Mouse (Mus musculus) myocyte (in vitro differentiated cells): ENCODE results near the gene Xirp1. TPM values are rescaled to one million over a fixed set of nuclear protein-coding genes. Genes with fewer than 3 reads are reported as not detected.

Experiments used
- H3K27me3 ChIP-seq: one replicate; pipeline ENCODE4 v1.6.1; 2011; ENCODE audit not compliant: control insufficient read depth, insufficient read depth, insufficient read length
- H3K36me3 ChIP-seq: one replicate; pipeline ENCODE4 v1.6.1; 2011; ENCODE audit not compliant: control insufficient read depth, insufficient read depth
- H3K4me2 ChIP-seq: one replicate; pipeline ENCODE4 v1.6.1; 2011; ENCODE audit warnings: low read depth, control low read depth
- H3K4me3 ChIP-seq: one replicate; pipeline ENCODE4 v1.5.1; 2011; ENCODE audit warnings: mild to moderate bottlenecking, control low read depth, moderate library complexity
- H3K79me2 ChIP-seq: one replicate; pipeline ENCODE4 v1.6.1; 2011; ENCODE audit not compliant: control insufficient read depth, insufficient read depth
- H3ac ChIP-seq: one replicate; pipeline ENCODE4 v1.6.1; 2011; ENCODE audit not compliant: control insufficient read depth, insufficient read length
- CEBPB ChIP-seq: IDR thresholded peaks from 2 replicates; pipeline ENCODE4 v1.6.1; 2011; ENCODE audit warnings: mild to moderate bottlenecking, moderate library complexity; ENCODE audit not compliant: poor library complexity, insufficient read depth, severe bottlenecking
- E2F4 ChIP-seq: IDR thresholded peaks from one replicate; pipeline ENCODE4 v1.6.1; 2011; ENCODE audit warnings: mild to moderate bottlenecking, control low read depth, moderate library complexity; ENCODE audit not compliant: insufficient read depth
- MAX ChIP-seq: IDR thresholded peaks from one replicate; pipeline ENCODE4 v1.6.1; 2011; ENCODE audit warnings: low read depth, mild to moderate bottlenecking, control low read depth
- MYOD1 ChIP-seq, 3 experiments: IDR thresholded peaks; one replicate each; pipeline ENCODE4 v1.6.1; 2011; ENCODE audit warnings: control low read depth in 2 of 3, low read depth in 2 of 3, mild to moderate bottlenecking in 2 of 3, moderate library complexity in 1 of 3; ENCODE audit not compliant: insufficient read length in 2 of 3, control insufficient read depth in 1 of 3
- MYOG ChIP-seq, 3 experiments: IDR thresholded peaks; one replicate each; pipeline ENCODE4 v1.6.1; 2011; ENCODE audit warnings: control low read depth in 2 of 3, low read depth in 2 of 3, mild to moderate bottlenecking in 2 of 3; ENCODE audit not compliant: insufficient read length in 2 of 3, control insufficient read depth in 1 of 3, insufficient read depth in 1 of 3
- POLR2A ChIP-seq: IDR thresholded peaks from one replicate; pipeline ENCODE4 v1.6.1; 2011; ENCODE audit warnings: low read depth, mild to moderate bottlenecking, control low read depth, moderate library complexity; ENCODE audit not compliant: insufficient read length
- POLR2AphosphoS2 ChIP-seq: IDR thresholded peaks from one replicate; pipeline ENCODE4 v1.6.1; 2011; ENCODE audit warnings: low read depth, control low read depth; ENCODE audit not compliant: insufficient read length
- REST ChIP-seq: IDR thresholded peaks from one replicate; pipeline ENCODE4 v1.6.1; 2011; ENCODE audit warnings: mild to moderate bottlenecking, control low read depth, moderate library complexity; ENCODE audit not compliant: insufficient read depth, insufficient read length
- SRF ChIP-seq: IDR thresholded peaks from one replicate; pipeline ENCODE4 v1.6.1; 2011; ENCODE audit warnings: low read depth; ENCODE audit not compliant: control insufficient read depth, insufficient read length
- TCF12 ChIP-seq: IDR thresholded peaks from one replicate; pipeline ENCODE4 v1.6.1; 2011; ENCODE audit warnings: mild to moderate bottlenecking, control low read depth; ENCODE audit not compliant: poor library complexity, insufficient read depth, severe bottlenecking
- TCF3 ChIP-seq: IDR thresholded peaks from one replicate; pipeline ENCODE4 v1.6.1; 2011; ENCODE audit warnings: low read depth, control low read depth; ENCODE audit not compliant: insufficient read length
- USF1 ChIP-seq: IDR thresholded peaks from one replicate; pipeline ENCODE4 v1.6.1; 2011; ENCODE audit warnings: low read depth, mild to moderate bottlenecking, control low read depth, moderate library complexity
- polyA plus RNA-seq: library from polyadenylated mRNA; unstranded; fragments of >200 nt; fragmentation: generic; extraction: Trizol; gene quantifications from one replicate; pipeline ENCODE4 v1.2.1, GENCODE M21; 2012; ENCODE audit warnings: missing spikeins

Gene Xirp1
- polyA plus RNA-seq, 1 experiment = 35.6 TPM

GRCm38 (mm10) chr9:119970763-119971656, 52.4 kb downstream of the Xirp1 start:
- Histone ChIP-seq H3ac (no peak overlapping the region), H3K79me2 (no peaks in the 10 kb centered on the region), H3K4me2 (no peak overlapping the region), H3K36me3 (peaks cover 8% of the 10 kb centered on the region), H3K27me3 (no peaks in the 10 kb centered on the region), H3K4me3 (no peak overlapping the region)
- TF ChIP-seq MYOD1 (IDR thresholded peaks at IDR 0.05; ENCODE audit: control insufficient read depth in 1 of 3, insufficient read length in 2 of 3, low read depth in 2 of 3) (no peak), TCF12 (no peak)

- TF ChIP-seq SRF = no peak
- no peak for TF ChIP-seq POLR2A
- no peak for TF ChIP-seq REST
- no peak for TF ChIP-seq TCF12
- TF ChIP-seq POLR2AphosphoS2 = no peak
- TF ChIP-seq MAX = no peak
- no peak for TF ChIP-seq CEBPB
- TF ChIP-seq MYOD1 (IDR thresholded peaks at IDR 0.05; ENCODE audit: control insufficient read depth in 1 of 3, insufficient read length in 2 of 3, low read depth in 2 of 3) = no peak
- TF ChIP-seq USF1 = no peak
- H3ac ChIP-seq = no peak overlapping the region
- peaks cover 3% of the 10 kb centered on the region for H3K36me3 ChIP-seq
- no peaks in the 10 kb centered on the region for H3K79me2 ChIP-seq
- no peak overlapping the region for H3K4me2 ChIP-seq
- H3K27me3 ChIP-seq = no peaks in the 10 kb centered on the region
- H3K4me3 ChIP-seq = no peak overlapping the region
These were observed 53.2 kb downstream of the Xirp1 start for GRCm38 (mm10) chr9:119970221-119970620.

- Histone ChIP-seq H3K4me2 (no peak overlapping the region), H3K79me2 (no peaks in the 10 kb centered on the region), H3K36me3 (peaks cover 3% of the 10 kb centered on the region), H3K27me3 (no peaks in the 10 kb centered on the region), H3K4me3 (no peak overlapping the region), H3ac (no peak overlapping the region)
- no peak for TF ChIP-seq TCF3
- no peak for TF ChIP-seq CEBPB
- TF ChIP-seq MYOG (IDR thresholded peaks at IDR 0.05; ENCODE audit: control insufficient read depth in 1 of 3, insufficient read depth in 1 of 3, insufficient read length in 2 of 3, low read depth in 2 of 3) = no peak
- no peak for TF ChIP-seq USF1
- TF ChIP-seq SRF = no peak
- no peak for TF ChIP-seq MYOD1 (IDR thresholded peaks at IDR 0.05; ENCODE audit: control insufficient read depth in 1 of 3, insufficient read length in 2 of 3, low read depth in 2 of 3)
- no peak for TF ChIP-seq POLR2AphosphoS2
- TF ChIP-seq REST = no peak
- no peak for TF ChIP-seq TCF12
- no peak for TF ChIP-seq MAX
- no peak for TF ChIP-seq E2F4
- TF ChIP-seq POLR2A = no peak
These were observed 53.6 kb downstream of the Xirp1 start for GRCm38 (mm10) chr9:119969811-119970210.

DNA sequence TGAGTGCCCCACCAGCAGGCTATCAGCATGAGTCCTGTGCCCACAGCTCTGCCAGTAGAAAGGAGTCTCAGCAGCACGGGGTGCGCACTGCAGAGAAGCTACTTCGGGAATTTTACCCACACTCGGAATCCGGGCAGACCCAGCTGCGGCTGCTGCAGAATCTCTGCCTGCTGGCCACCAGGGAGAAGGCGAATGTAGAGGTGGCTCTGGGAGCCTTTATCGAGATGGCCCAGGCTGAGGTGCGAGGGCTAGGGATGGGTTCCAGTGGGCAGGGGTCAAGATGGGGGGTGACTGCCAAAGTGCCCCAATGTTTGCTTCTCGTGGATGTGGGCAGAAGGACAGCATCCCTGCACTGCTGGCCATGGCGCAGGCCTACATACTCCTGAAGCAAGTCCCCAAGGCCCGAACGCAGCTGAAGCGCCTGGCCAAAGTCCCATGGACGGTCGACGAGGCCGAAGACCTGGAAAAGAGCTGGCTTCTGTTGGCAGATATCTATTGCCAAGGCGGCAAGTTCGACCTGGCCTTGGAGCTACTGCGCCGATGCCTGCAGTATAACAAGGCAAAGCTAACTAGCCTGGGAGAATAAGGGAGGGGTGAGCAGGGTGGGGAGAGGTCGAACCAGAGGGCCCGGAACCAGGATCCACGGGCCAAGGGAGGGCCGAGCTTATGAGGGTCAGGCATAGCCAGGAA, 57.0 kb downstream of the Xirp1 start:
- Histone ChIP-seq H3ac (no peak overlapping the region), H3K4me2 (no peak overlapping the region)
- TF ChIP-seq MYOG (IDR thresholded peaks at IDR 0.05; ENCODE audit: control insufficient read depth in 1 of 3, insufficient read depth in 1 of 3, insufficient read length in 2 of 3, low read depth in 2 of 3) = no peak
- no peak for TF ChIP-seq MAX
- no peak for TF ChIP-seq POLR2AphosphoS2

DNA sequence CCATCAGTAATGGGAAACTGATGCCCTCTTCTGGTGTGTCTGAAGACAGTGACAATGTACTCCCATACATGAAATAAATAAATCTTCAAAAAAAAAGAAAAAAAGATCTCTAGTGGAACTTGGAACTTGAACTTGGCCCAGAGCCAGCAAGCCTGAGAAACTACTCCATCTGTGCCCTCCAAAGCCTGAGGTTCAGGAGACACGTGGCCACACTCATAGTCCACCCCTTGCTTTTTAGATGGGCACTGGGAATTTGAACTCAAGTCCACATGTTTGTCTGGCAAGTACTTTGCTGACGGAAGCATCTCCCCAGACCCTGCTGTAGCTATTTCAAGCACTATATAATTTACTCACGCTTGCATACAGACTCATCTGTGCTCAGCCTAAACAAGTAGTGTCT, 58.2 kb downstream of the Xirp1 start:
- Histone ChIP-seq H3K79me2 (no peaks in the 10 kb centered on the region), H3K27me3 (no peaks in the 10 kb centered on the region), H3ac (no peak overlapping the region), H3K4me2 (no peak overlapping the region), H3K4me3 (no peak overlapping the region), H3K36me3 (no peaks in the 10 kb centered on the region)
- no peak for TF ChIP-seq TCF12

More for the DNA sequence above, 57.0 kb downstream of the Xirp1 start:
- no peaks in the 10 kb centered on the region for H3K36me3 ChIP-seq
- no peaks in the 10 kb centered on the region for H3K27me3 ChIP-seq
- no peak overlapping the region for H3K4me3 ChIP-seq
- no peaks in the 10 kb centered on the region for H3K79me2 ChIP-seq
